ENCODE assay signal across 10 mouse cellular contexts in the genomic region with DNA sequence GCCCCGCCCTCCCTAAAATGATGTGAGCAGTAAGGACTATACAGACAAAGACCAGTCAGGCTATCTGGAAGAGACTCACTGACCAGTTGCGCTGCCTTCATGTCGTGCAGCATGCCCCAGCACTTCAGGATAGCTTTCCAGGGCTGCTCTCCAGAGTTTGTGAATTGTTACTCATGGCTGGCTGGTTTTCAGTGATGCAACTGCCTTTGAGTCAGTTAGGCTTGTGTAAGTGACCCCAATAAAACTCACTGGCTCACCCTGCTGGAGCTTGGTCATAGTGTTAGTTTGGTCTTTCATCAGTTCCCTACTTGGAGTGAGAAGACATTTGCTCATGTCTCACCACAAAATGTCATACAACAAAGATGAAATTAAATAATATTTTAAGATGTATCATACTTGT.
A peak's percentile ranks its signal among the peaks of the same experiment; 100 is the strongest.
DNase-seq lines count a peak whose midpoint lies in the region; ATAC-seq and TF ChIP-seq lines count a peak whose summit lies in the region.
"Had no signal": no experiment of that assay in that cellular context is flagged by ENCODE, and none has a peak within 500 bp of the region (broad histone marks: within the 10 kb centered on the region; RNA-seq: fewer than 3 reads in every experiment).

No protein-coding gene starts in this region.

- H3K9me3 ChIP-seq in heart, embryonic 12.5 days (replicated peaks), result no peaks in the 10 kb centered on the region
- H3K9me3 ChIP-seq: hindbrain, embryonic 13.5 days had no signal

- no peaks in the 10 kb centered on the region for H3K4me1 ChIP-seq in heart, adult 2 months (ENCODE audit: control insufficient read depth, insufficient read depth, low read length)
- H3K4me1 ChIP-seq in heart, embryonic 12.5 days (replicated peaks), result peaks cover 4% of the 10 kb centered on the region; the same call in 1 of the 2 replicates

- TF ChIP-seq EP300 in heart, adult 2 months (IDR thresholded peaks at IDR 0.05; ENCODE audit: insufficient read depth, low read depth, low read length), result 0 out of 2 replicates have a peak, but pooled peaks have one; percentile 29

- H3K36me3 ChIP-seq in heart, adult 2 months (ENCODE audit: control insufficient read depth, insufficient read depth, low read length), result no peaks in the 10 kb centered on the region
- H3K36me3 ChIP-seq in heart, embryonic 12.5 days, result no peaks in the 10 kb centered on the region
- H3K36me3 ChIP-seq: hindbrain, embryonic 13.5 days had no signal

- TF ChIP-seq POLR2A in heart, adult 2 months (IDR thresholded peaks at IDR 0.05; ENCODE audit: insufficient read depth, low read depth, low read length), result no peak

- H3K79me2 ChIP-seq in heart, adult 2 months (replicated peaks; ENCODE audit: control insufficient read depth, insufficient read depth, low read length), result peaks cover 2% of the 10 kb centered on the region; the same call in 1 of the 2 replicates

- intact Hi-C loops in heart, adult 2 months (cut with DNase I), result no loop called here

- H3K27me3 ChIP-seq in heart, adult 2 months (ENCODE audit: control insufficient read depth, insufficient read depth, low read length), result no peaks in the 10 kb centered on the region
- no peaks in the 10 kb centered on the region for H3K27me3 ChIP-seq in heart, embryonic 12.5 days (replicated peaks)
- H3K27me3 ChIP-seq: hindbrain, embryonic 13.5 days had no signal

- H3K4me3 ChIP-seq in heart, adult 2 months, result no peak overlapping the region
- H3K4me3 ChIP-seq in heart, embryonic 12.5 days, result no peak overlapping the region
- H3K4me3 ChIP-seq: hindbrain, embryonic 13.5 days had no signal

- H3K27ac ChIP-seq in heart, adult 2 months, result no peak overlapping the region
- no peak overlapping the region for H3K27ac ChIP-seq in heart, embryonic 12.5 days (ENCODE audit: poor library complexity, severe bottlenecking)
- H3K27ac ChIP-seq: hindbrain, embryonic 13.5 days; liver, embryonic 14.5 days had no signal

- WGBS in heart, adult 2 months, result 78% methylated on average over 3 of the region's 3 CpGs
- 86% methylated on average over 3 of the region's 3 CpGs for WGBS in heart, embryonic 12.5 days

- ATAC-seq in heart, embryonic 12.5 days (ENCODE audit: insufficient number of reproducible peaks, low FRiP score), result no peak
- ATAC-seq in megakaryocyte, adult 5-6 weeks (ENCODE audit: poor library complexity, severe bottlenecking), result no peak

- peak; percentile 61 for TF ChIP-seq CTCF in heart, adult 2 months (IDR thresholded peaks at IDR 0.05)

- no peak overlapping the region for H3K9ac ChIP-seq in heart, adult 2 months (ENCODE audit: low read depth, low read length)
- no peak overlapping the region for H3K9ac ChIP-seq in heart, embryonic 12.5 days
- H3K9ac ChIP-seq: hindbrain, embryonic 13.5 days; liver, embryonic 14.5 days had no signal

- DNase-seq in heart, adult 2 months, result peak; percentile 40 to 69
- DNase-seq in NIH3T3 (ENCODE audit: low read depth), result peak; percentile 86
- peak; percentile 54 for DNase-seq in gastrocnemius, postnatal 25 days
- peak; percentile 37 to 61 for DNase-seq in lung, adult 18-20 months
- no peak for DNase-seq in ovary, postnatal 36 days (ENCODE audit: low spot score)
- no peak for DNase-seq in cerebellum, adult 11-12 months

- H3K4me2 ChIP-seq in heart, embryonic 12.5 days, result no peak overlapping the region
- H3K4me2 ChIP-seq: hindbrain, embryonic 13.5 days had no signal

Comparison
In these comparisons a context has a peak if more than half of its experiments do, and no peak if none do; other contexts are left out.
1. DNase-seq: peak in heart, adult 2 months (2 of 2), NIH3T3 (single experiment), gastrocnemius, postnatal 25 days (single experiment) and lung, adult 18-20 months (2 of 2); none in ovary, postnatal 36 days (single experiment) and cerebellum, adult 11-12 months (single experiment).